Mouse (Mus musculus) bone marrow, adult 2 months (tissue): Measurements from ENCODE around the gene Gm47996.
"Not testable (repeated sequence)": the region's sequence is repeated elsewhere in the genome, so short reads cannot be mapped to it uniquely, and the experiment has no call there.

ENCODE experiments used
- CTCF ChIP-seq: fragments of 200-500 bp; IDR thresholded peaks from 2 replicates; pipeline ENCODE4 v1.5.1; 2011; ENCODE audit warnings: low read length, control low read depth; ENCODE audit not compliant: control insufficient read depth, insufficient read depth
- POLR2A ChIP-seq: fragments of 200-500 bp; IDR thresholded peaks from 2 replicates; pipeline ENCODE4 v1.6.1; 2011; ENCODE audit warnings: low read depth, mild to moderate bottlenecking, control low read depth, low read length, borderline replicate concordance; ENCODE audit not compliant: control insufficient read depth

- not testable (repeated sequence) for TF ChIP-seq CTCF, POLR2A
Observed at GRCm38 (mm10) chr1:151200620-151201019, 9.3 kb upstream of the Gm47996 start.
